Mouse (Mus musculus) heart, embryonic 14.5 days (tissue): ENCODE results near the gene Phrf1. TPM values are rescaled to one million over a fixed set of nuclear protein-coding genes. Genes with fewer than 3 reads are reported as not detected.

Experiments
- ATAC-seq: fragments of 200-750 bp; cut with Nextera tagmentation; 2 replicates; pipeline ENCODE4 v1.8.0; 2017; ENCODE audit warnings: low read depth, moderate TSS enrichment; ENCODE audit not compliant: insufficient number of reproducible peaks, insufficient read depth, low FRiP score
- H3K27ac ChIP-seq, 2 experiments: fragments of 200-500 bp in 1 of 2; fragments of 300-500 bp in 1 of 2; sonication (generic) in 1 of 2; replicated peaks in 1 of 2; 2 replicates each; pipeline ENCODE4 v1.5.1; 2012 to 2014; ENCODE audit warnings: low read depth in 2 of 2, low read length in 2 of 2, control low read depth in 1 of 2, mild to moderate bottlenecking in 1 of 2, mixed read lengths in 1 of 2; ENCODE audit not compliant: control insufficient read depth in 1 of 2, insufficient read depth in 1 of 2
- H3K27me3 ChIP-seq: fragments of 300-500 bp; sonication (generic); 2 replicates; pipeline ENCODE4 v1.6.1; 2014; ENCODE audit warnings: mild to moderate bottlenecking, low read length, control low read depth; ENCODE audit not compliant: control insufficient read depth, insufficient read depth
- H3K36me3 ChIP-seq: fragments of 300-500 bp; sonication (generic); 2 replicates; pipeline ENCODE4 v1.6.1; 2014; ENCODE audit warnings: mild to moderate bottlenecking, control low read depth, low read length, mixed read lengths; ENCODE audit not compliant: control insufficient read depth, insufficient read depth
- H3K4me1 ChIP-seq, 2 experiments: fragments of 200-500 bp in 1 of 2; fragments of 300-500 bp in 1 of 2; sonication (generic) in 1 of 2; 2 replicates each; pipeline ENCODE4 v1.6.1; 2012 to 2014; ENCODE audit warnings: low read length in 2 of 2, control low read depth in 1 of 2, mixed read lengths in 1 of 2; ENCODE audit not compliant: control insufficient read depth in 2 of 2, insufficient read depth in 2 of 2
- H3K4me2 ChIP-seq: fragments of 300-500 bp; sonication (generic); 2 replicates; pipeline ENCODE4 v1.6.1; 2014; ENCODE audit warnings: mild to moderate bottlenecking, low read length
- H3K4me3 ChIP-seq, 2 experiments: fragments of 200-500 bp in 1 of 2; fragments of 300-500 bp in 1 of 2; sonication (generic) in 1 of 2; 2 replicates each; pipeline ENCODE4 v1.5.1; 2012 to 2014; ENCODE audit warnings: low read length in 2 of 2, mild to moderate bottlenecking in 2 of 2, control low read depth in 1 of 2, low read depth in 1 of 2, moderate library complexity in 1 of 2; ENCODE audit not compliant: control insufficient read depth in 1 of 2, insufficient read depth in 1 of 2
- H3K9ac ChIP-seq: fragments of 300-500 bp; sonication (generic); 2 replicates; pipeline ENCODE4 v1.6.1; 2014; ENCODE audit warnings: mild to moderate bottlenecking, low read length
- H3K9me3 ChIP-seq: fragments of 300-500 bp; sonication (generic); 2 replicates; pipeline ENCODE4 v1.6.1; 2016; ENCODE audit warnings: low read length, control low read depth; ENCODE audit not compliant: control insufficient read depth
- WGBS: fragments of 180-500 bp; shearing (Covaris S2); extraction: QIAGEN DNeasy Blood & Tissue Kit; methylation state at CpG from one replicate; pipeline ENCODE4 v1.1.7; 2014; 5-methylcytosine and 5-hydroxymethylcytosine counted together
- polyA plus RNA-seq: library from polyadenylated mRNA; unstranded; fragments of >200 nt; fragmentation: Nextera tagmentation; extraction: Ambion mirVana; gene quantifications from 2 replicates; pipeline ENCODE4 v1.2.1, GENCODE M21; 2014

Phrf1 gene
- polyA plus RNA-seq, 1 experiment from 2014 or later = 41.3 TPM

GRCm38 (mm10) chr7:141293852-141294471 is 65.4 kb downstream of the Phrf1 start:
- H3K4me1 ChIP-seq = peaks cover 4 to 22% of the 10 kb centered on the region in 2 experiments; a peak in 3 of 4 replicates
- H3K36me3 ChIP-seq = peaks cover 12% of the 10 kb centered on the region
- no peak overlapping the region for H3K27ac ChIP-seq
- peak overlapping the region; percentile 74 for H3K4me2 ChIP-seq
- H3K9me3 ChIP-seq = no peaks in the 10 kb centered on the region
- no peak for ATAC-seq
- WGBS = 1% methylated on average over 53 of the region's 53 CpGs
- H3K9ac ChIP-seq = peak overlapping the region; percentile 49; the same call in 1 of the 2 replicates
- H3K27me3 ChIP-seq = peaks cover 63% of the 10 kb centered on the region
- H3K4me3 ChIP-seq = peak overlapping the region; percentile 24 to 44

DNA sequence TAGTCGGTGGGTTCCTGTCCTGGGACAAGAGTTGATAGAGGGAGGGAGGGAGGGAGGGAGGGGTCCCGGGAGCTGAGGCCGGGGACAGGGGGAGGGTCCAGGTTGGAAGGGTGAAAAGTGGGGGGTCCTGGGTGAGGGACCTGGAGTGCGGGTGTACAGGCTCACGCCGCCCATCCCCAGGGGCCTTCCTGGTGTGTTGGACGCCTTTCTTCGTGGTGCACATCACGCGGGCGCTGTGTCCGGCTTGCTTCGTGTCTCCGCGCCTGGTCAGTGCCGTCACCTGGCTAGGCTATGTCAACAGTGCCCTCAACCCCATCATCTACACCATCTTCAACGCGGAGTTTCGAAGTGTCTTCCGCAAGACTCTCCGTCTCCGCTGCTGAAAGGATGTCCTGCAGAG is 65.9 kb downstream of the Phrf1 start:
- peaks cover 4 to 22% of the 10 kb centered on the region in 2 experiments; a peak in 3 of 4 replicates for H3K4me1 ChIP-seq
- no peaks in the 10 kb centered on the region for H3K9me3 ChIP-seq
- H3K4me3 ChIP-seq = peak overlapping the region; percentile 24 to 44
- ATAC-seq = no peak
- H3K27ac ChIP-seq = no peak overlapping the region
- H3K36me3 ChIP-seq = peaks cover 16% of the 10 kb centered on the region
- H3K4me2 ChIP-seq = peak overlapping the region; percentile 74
- H3K9ac ChIP-seq = peak overlapping the region; percentile 49; the same call in 1 of the 2 replicates
- peaks cover 62% of the 10 kb centered on the region for H3K27me3 ChIP-seq
- WGBS = 5% methylated on average over 22 of the region's 22 CpGs

- H3K4me2 ChIP-seq = no peak overlapping the region
- H3K9me3 ChIP-seq = no peaks in the 10 kb centered on the region
- H3K9ac ChIP-seq = no peak overlapping the region
- 83% methylated on average over 3 of the region's 3 CpGs for WGBS
- H3K4me3 ChIP-seq = no peak overlapping the region
- ATAC-seq = no peak
- H3K4me1 ChIP-seq = peaks cover 4 to 17% of the 10 kb centered on the region in 2 experiments; a peak in 3 of 4 replicates
- H3K36me3 ChIP-seq = peaks cover 51% of the 10 kb centered on the region
- peaks cover 27% of the 10 kb centered on the region for H3K27me3 ChIP-seq
- H3K27ac ChIP-seq = no peak overlapping the region
Measured at GRCm38 (mm10) chr7:141297926-141298650, 69.5 kb downstream of the Phrf1 start.

DNA sequence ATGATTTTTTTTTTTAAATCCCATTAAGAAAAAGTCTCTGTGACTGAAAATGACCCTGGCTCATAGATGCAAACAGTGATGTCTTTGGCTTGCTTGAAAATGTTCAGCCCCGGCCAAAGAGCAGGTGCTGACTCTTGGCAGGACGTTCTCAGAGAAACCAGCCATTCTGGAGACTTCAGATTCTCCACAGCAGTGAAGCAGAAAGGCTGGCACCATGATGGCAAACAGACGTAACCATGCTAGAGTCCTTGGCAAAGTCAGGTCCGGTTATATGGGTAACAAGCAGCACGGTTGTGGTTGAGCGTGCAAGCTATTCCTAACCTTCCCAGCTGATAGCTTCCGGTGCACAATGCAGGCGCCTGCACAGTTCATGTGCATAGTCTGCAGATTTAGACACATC is 70.6 kb downstream of the Phrf1 start:
- Histone ChIP-seq H3K9ac (no peak overlapping the region), H3K4me3 (no peak overlapping the region), H3K36me3 (peaks cover 61% of the 10 kb centered on the region), H3K4me2 (no peak overlapping the region), H3K9me3 (no peaks in the 10 kb centered on the region), H3K27me3 (peaks cover 16% of the 10 kb centered on the region), H3K4me1 (peaks cover 2 to 9% of the 10 kb centered on the region in 2 experiments; a peak in 3 of 4 replicates), H3K27ac (no peak overlapping the region)
- WGBS = 93% methylated on average over 8 of the region's 8 CpGs
- ATAC-seq = no peak

DNA sequence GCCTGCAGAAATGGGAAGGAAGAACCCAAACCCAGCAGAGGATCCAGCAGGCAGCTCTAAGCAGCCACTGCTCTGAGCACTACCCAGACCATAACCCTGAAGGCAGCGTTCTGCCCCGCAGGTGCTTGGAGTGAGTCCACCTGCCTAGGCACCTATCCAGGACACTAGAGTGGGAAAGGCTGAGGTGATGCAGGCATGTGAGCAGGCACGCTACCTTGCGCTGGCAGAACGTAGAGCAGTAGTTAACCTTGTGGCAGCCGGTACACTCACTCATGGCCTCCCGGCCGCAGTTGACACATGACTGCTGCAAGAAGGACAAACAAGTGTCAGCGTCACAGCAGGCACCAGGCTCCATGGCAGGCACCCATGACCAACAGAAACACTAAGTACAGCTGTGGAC is 72.8 kb downstream of the Phrf1 start:
- no peak overlapping the region for H3K9ac ChIP-seq
- H3K9me3 ChIP-seq = no peaks in the 10 kb centered on the region
- H3K27ac ChIP-seq = no peak overlapping the region
- H3K4me1 ChIP-seq = no peaks in the 10 kb centered on the region
- peaks cover 83% of the 10 kb centered on the region for H3K36me3 ChIP-seq
- ATAC-seq = no peak
- H3K4me2 ChIP-seq = no peak overlapping the region
- H3K27me3 ChIP-seq = no peaks in the 10 kb centered on the region
- H3K4me3 ChIP-seq = no peak overlapping the region
- WGBS = 92% methylated on average over 9 of the region's 9 CpGs

DNA sequence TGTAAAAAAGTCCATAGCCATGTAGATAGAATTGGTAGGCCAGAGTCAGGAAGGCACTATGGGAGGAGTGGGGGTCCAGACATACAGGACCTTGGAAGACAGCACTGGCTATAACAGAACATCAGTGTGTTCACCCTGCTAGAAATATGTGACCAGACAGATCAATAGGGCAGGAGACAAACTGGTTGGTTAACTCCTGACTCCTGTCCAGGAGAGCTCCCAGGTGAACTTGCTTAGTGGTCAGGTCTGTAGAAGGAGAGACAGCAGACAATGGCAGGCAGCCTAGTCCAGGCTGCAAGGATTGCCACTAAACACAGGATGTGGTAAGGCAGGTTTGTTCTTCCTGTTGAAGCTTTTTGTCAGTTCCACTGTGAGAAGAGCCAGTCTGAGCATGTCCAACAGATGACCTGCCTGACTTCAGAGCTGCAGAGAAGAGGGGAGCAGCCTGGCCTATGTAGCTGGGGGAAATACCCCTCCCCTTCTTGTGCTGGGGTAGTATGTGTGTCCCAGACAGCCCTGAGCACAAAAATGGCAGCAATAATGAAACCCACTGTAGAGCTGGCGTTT is 74.2 kb downstream of the Phrf1 start:
- 74% methylated on average over 1 of the region's 1 CpGs for WGBS
- Histone ChIP-seq H3K36me3 (peaks cover 87% of the 10 kb centered on the region), H3K4me3 (no peak overlapping the region), H3K27ac (no peak overlapping the region), H3K9me3 (no peaks in the 10 kb centered on the region), H3K4me2 (no peak overlapping the region), H3K4me1 (no peaks in the 10 kb centered on the region), H3K27me3 (no peaks in the 10 kb centered on the region), H3K9ac (no peak overlapping the region)
- ATAC-seq = no peak

- Histone ChIP-seq H3K4me1 (no peaks in the 10 kb centered on the region), H3K4me2 (no peak overlapping the region), H3K4me3 (no peak overlapping the region), H3K9me3 (no peaks in the 10 kb centered on the region), H3K27me3 (no peaks in the 10 kb centered on the region), H3K27ac (no peak overlapping the region), H3K9ac (no peak overlapping the region), H3K36me3 (peaks cover 97% of the 10 kb centered on the region)
- ATAC-seq = no peak
- 90% methylated on average over 4 of the region's 4 CpGs for WGBS
Measured at GRCm38 (mm10) chr7:141304537-141304936, 76.0 kb downstream of the Phrf1 start.
